Mouse (Mus musculus): ENCODE results near the gene Ccdc63. TPM values are rescaled to one million over a fixed set of nuclear protein-coding genes. Genes with fewer than 3 reads are reported as not detected.

Ccdc63 gene
- polyA plus RNA-seq, 1 experiment from 2014 or later, result 0.33 TPM

GRCm38 (mm10) chr5:122084470-122084869, 56.2 kb downstream of the Ccdc63 start:
- Histone ChIP-seq H3K4me2 (no peak overlapping the region), H3K9me3 (ENCODE audit: low read depth, low read length) (no peaks in the 10 kb centered on the region), H3K9ac (no peak overlapping the region), H3K27me3 (ENCODE audit: insufficient read depth, low read length) (no peaks in the 10 kb centered on the region), H3K36me3 (ENCODE audit: insufficient read depth) (no peaks in the 10 kb centered on the region), H3K4me3 (ENCODE audit: low read depth, low read length) (no peak overlapping the region), H3K4me1 (ENCODE audit: insufficient read depth) (no peaks in the 10 kb centered on the region), H3K27ac (ENCODE audit: low read depth) (no peak overlapping the region)
- TF ChIP-seq CTCF (IDR thresholded peaks at IDR 0.05; ENCODE audit: low read depth), result no peak
- 65% methylated on average over 3 of the region's 3 CpGs for WGBS
- DNase-seq (no peak), ATAC-seq (ENCODE audit: insufficient read depth) (no peak)

GRCm38 (mm10) chr5:122083282-122083681, 57.3 kb downstream of the Ccdc63 start:
- ATAC-seq (ENCODE audit: insufficient read depth) (no peak), DNase-seq (no peak)
- no peaks in the 10 kb centered on the region for H3K4me1 ChIP-seq (ENCODE audit: insufficient read depth)
- H3K9me3 ChIP-seq (ENCODE audit: low read depth, low read length), result no peaks in the 10 kb centered on the region
- H3K27me3 ChIP-seq (ENCODE audit: insufficient read depth, low read length), result no peaks in the 10 kb centered on the region
- WGBS, result 97% methylated on average over 2 of the region's 2 CpGs
- no peak overlapping the region for H3K27ac ChIP-seq (ENCODE audit: low read depth)
- H3K4me2 ChIP-seq, result no peak overlapping the region
- no peak overlapping the region for H3K9ac ChIP-seq
- H3K4me3 ChIP-seq (ENCODE audit: low read depth, low read length), result no peak overlapping the region
- no peaks in the 10 kb centered on the region for H3K36me3 ChIP-seq (ENCODE audit: insufficient read depth)
- no peak for TF ChIP-seq CTCF (IDR thresholded peaks at IDR 0.05; ENCODE audit: low read depth)

GRCm38 (mm10) chr5:122081471-122081870, 59.2 kb downstream of the Ccdc63 start:
- no peaks in the 10 kb centered on the region for H3K4me1 ChIP-seq (ENCODE audit: insufficient read depth)
- no peaks in the 10 kb centered on the region for H3K27me3 ChIP-seq (ENCODE audit: insufficient read depth, low read length)
- no peak for ATAC-seq (ENCODE audit: insufficient read depth)
- no peak for TF ChIP-seq CTCF (IDR thresholded peaks at IDR 0.05; ENCODE audit: low read depth)
- no peak overlapping the region for H3K27ac ChIP-seq (ENCODE audit: low read depth)
- no peak overlapping the region for H3K4me3 ChIP-seq (ENCODE audit: low read depth, low read length)
- no peak overlapping the region for H3K9ac ChIP-seq
- WGBS, result 85% methylated on average over 13 of the region's 13 CpGs
- H3K36me3 ChIP-seq (ENCODE audit: insufficient read depth), result no peaks in the 10 kb centered on the region
- no peaks in the 10 kb centered on the region for H3K9me3 ChIP-seq (ENCODE audit: low read depth, low read length)
- no peak overlapping the region for H3K4me2 ChIP-seq
- no peak for DNase-seq

GRCm38 (mm10) chr5:122080930-122081329, 59.7 kb downstream of the Ccdc63 start:
- H3K9ac ChIP-seq, result no peak overlapping the region
- peak; percentile 89 for DNase-seq
- TF ChIP-seq CTCF (IDR thresholded peaks at IDR 0.05; ENCODE audit: low read depth), result no peak
- H3K4me3 ChIP-seq (ENCODE audit: low read depth, low read length), result no peak overlapping the region
- H3K36me3 ChIP-seq (ENCODE audit: insufficient read depth), result no peaks in the 10 kb centered on the region
- H3K4me2 ChIP-seq, result no peak overlapping the region
- H3K4me1 ChIP-seq (ENCODE audit: insufficient read depth), result no peaks in the 10 kb centered on the region
- H3K27ac ChIP-seq (ENCODE audit: low read depth), result no peak overlapping the region
- H3K9me3 ChIP-seq (ENCODE audit: low read depth, low read length), result no peaks in the 10 kb centered on the region
- 29% methylated on average over 11 of the region's 11 CpGs for WGBS
- peak; percentile 70 for ATAC-seq (ENCODE audit: insufficient read depth)
- H3K27me3 ChIP-seq (ENCODE audit: insufficient read depth, low read length), result no peaks in the 10 kb centered on the region

GRCm38 (mm10) chr5:122079796-122080195, 60.8 kb downstream of the Ccdc63 start:
- Histone ChIP-seq H3K27me3 (ENCODE audit: insufficient read depth, low read length) (no peaks in the 10 kb centered on the region), H3K4me2 (no peak overlapping the region), H3K36me3 (ENCODE audit: insufficient read depth) (no peaks in the 10 kb centered on the region), H3K9ac (no peak overlapping the region), H3K4me1 (ENCODE audit: insufficient read depth) (no peaks in the 10 kb centered on the region), H3K9me3 (ENCODE audit: low read depth, low read length) (no peaks in the 10 kb centered on the region), H3K4me3 (ENCODE audit: low read depth, low read length) (no peak overlapping the region), H3K27ac (ENCODE audit: low read depth) (no peak overlapping the region)
- WGBS, result 78% methylated on average over 7 of the region's 7 CpGs
- ATAC-seq (ENCODE audit: insufficient read depth), result no peak
- TF ChIP-seq CTCF (IDR thresholded peaks at IDR 0.05; ENCODE audit: low read depth), result peak; percentile 57
- no peak for DNase-seq

- TF ChIP-seq CTCF (IDR thresholded peaks at IDR 0.05; ENCODE audit: low read depth), result no peak
- no peaks in the 10 kb centered on the region for H3K36me3 ChIP-seq (ENCODE audit: insufficient read depth)
- no peaks in the 10 kb centered on the region for H3K9me3 ChIP-seq (ENCODE audit: low read depth, low read length)
- DNase-seq, result no peak
- H3K27me3 ChIP-seq (ENCODE audit: insufficient read depth, low read length), result no peaks in the 10 kb centered on the region
- no peak overlapping the region for H3K4me3 ChIP-seq (ENCODE audit: low read depth, low read length)
- ATAC-seq (ENCODE audit: insufficient read depth), result no peak
- H3K27ac ChIP-seq (ENCODE audit: low read depth), result no peak overlapping the region
- H3K4me1 ChIP-seq (ENCODE audit: insufficient read depth), result no peaks in the 10 kb centered on the region
- no peak overlapping the region for H3K4me2 ChIP-seq
- no peak overlapping the region for H3K9ac ChIP-seq
- 78% methylated on average over 4 of the region's 4 CpGs for WGBS
Measured at GRCm38 (mm10) chr5:122077244-122077643, 63.4 kb downstream of the Ccdc63 start.

GRCm38 (mm10) chr5:122075736-122076135, 64.9 kb downstream of the Ccdc63 start:
- Histone ChIP-seq H3K36me3 (ENCODE audit: insufficient read depth) (no peaks in the 10 kb centered on the region), H3K9me3 (ENCODE audit: low read depth, low read length) (no peaks in the 10 kb centered on the region), H3K9ac (no peak overlapping the region), H3K4me1 (ENCODE audit: insufficient read depth) (no peaks in the 10 kb centered on the region), H3K27ac (ENCODE audit: low read depth) (no peak overlapping the region), H3K4me3 (ENCODE audit: low read depth, low read length) (no peak overlapping the region), H3K27me3 (ENCODE audit: insufficient read depth, low read length) (no peaks in the 10 kb centered on the region), H3K4me2 (no peak overlapping the region)
- ATAC-seq (ENCODE audit: insufficient read depth) (no peak), DNase-seq (no peak)
- peak; percentile 46; the same call in 1 of the 2 replicates for TF ChIP-seq CTCF (IDR thresholded peaks at IDR 0.05; ENCODE audit: low read depth)
- WGBS, result 61% methylated on average over 3 of the region's 3 CpGs

- 70% methylated on average over 4 of the region's 4 CpGs for WGBS
- DNase-seq (no peak), ATAC-seq (ENCODE audit: insufficient read depth) (no peak)
- no peak overlapping the region for H3K4me2 ChIP-seq
- H3K4me1 ChIP-seq (ENCODE audit: insufficient read depth), result no peaks in the 10 kb centered on the region
- no peak overlapping the region for H3K9ac ChIP-seq
- no peak overlapping the region for H3K27ac ChIP-seq (ENCODE audit: low read depth)
- no peak for TF ChIP-seq CTCF (IDR thresholded peaks at IDR 0.05; ENCODE audit: low read depth)
- no peaks in the 10 kb centered on the region for H3K27me3 ChIP-seq (ENCODE audit: insufficient read depth, low read length)
- no peak overlapping the region for H3K4me3 ChIP-seq (ENCODE audit: low read depth, low read length)
- H3K36me3 ChIP-seq (ENCODE audit: insufficient read depth), result no peaks in the 10 kb centered on the region
- H3K9me3 ChIP-seq (ENCODE audit: low read depth, low read length), result no peaks in the 10 kb centered on the region
Measured at GRCm38 (mm10) chr5:122071997-122072396, 68.6 kb downstream of the Ccdc63 start.
